Mouse (Mus musculus) megakaryocyte, embryonic 14.5 days (primary cell): ENCODE measurements around the gene Pou4f1. TPM values are rescaled to one million over a fixed set of nuclear protein-coding genes. Genes with fewer than 3 reads are reported as not detected.

Experiments used
- H3K27me3 ChIP-seq: replicated peaks from 2 replicates; pipeline ENCODE3; 2012; ENCODE audit warnings: inconsistent platforms
- H3K36me3 ChIP-seq: replicated peaks from 2 replicates; pipeline ENCODE3; 2012; ENCODE audit warnings: low read length, inconsistent platforms, mixed read lengths
- H3K4me1 ChIP-seq: 2 replicates; pipeline ENCODE4 v1.6.1; 2012; ENCODE audit warnings: inconsistent platforms
- H3K4me3 ChIP-seq: replicated peaks from 2 replicates; pipeline ENCODE3; 2012; ENCODE audit warnings: moderate library complexity, mild to moderate bottlenecking, inconsistent platforms
- H3K9me3 ChIP-seq: 2 replicates; pipeline ENCODE4 v1.6.1; 2012; ENCODE audit warnings: inconsistent platforms
- FLI1 ChIP-seq: IDR thresholded peaks from 2 replicates; pipeline ENCODE4 v1.6.1; 2012; ENCODE audit warnings: low read length, inconsistent platforms, mixed read lengths
- GATA1 ChIP-seq: IDR thresholded peaks from 3 replicates; pipeline ENCODE4 v1.6.1; 2012; ENCODE audit warnings: mixed read lengths, low read length, inconsistent platforms, borderline replicate concordance
- polyA plus RNA-seq: library from polyadenylated mRNA; stranded (reverse); fragments of >175 nt; gene quantifications from 2 replicates; pipeline ENCODE4 v1.2.3, GENCODE M21; 2012; ENCODE audit warnings: low replicate concordance; ENCODE audit not compliant: insufficient read depth

Gene Pou4f1
- polyA plus RNA-seq, 1 experiment: 0.15 TPM

DNA sequence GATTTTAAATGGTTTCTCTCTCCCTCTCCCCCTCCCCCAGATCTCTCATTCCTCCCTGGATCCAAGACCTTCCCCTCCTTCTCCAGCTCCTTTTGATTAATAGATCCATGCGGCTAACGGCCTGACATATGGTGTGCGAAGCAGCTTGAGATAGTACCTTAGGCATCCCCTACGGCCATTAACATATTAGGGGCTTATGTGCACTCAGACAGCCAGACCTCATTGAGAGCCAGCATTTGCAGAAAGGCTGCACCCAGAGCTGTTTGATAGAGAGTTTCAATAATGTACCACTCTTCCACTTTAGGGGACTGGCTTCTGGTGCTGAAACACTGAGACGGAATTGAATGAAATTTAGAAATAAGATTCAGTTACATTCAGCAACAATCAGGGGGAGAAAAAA lies 10.8 kb downstream of the Pou4f1 start:
- TF ChIP-seq GATA1 (no peak), FLI1 (no peak)
- Histone ChIP-seq H3K4me1 (peaks cover 17% of the 10 kb centered on the region), H3K9me3 (no peaks in the 10 kb centered on the region), H3K27me3 (peaks cover 54% of the 10 kb centered on the region), H3K36me3 (no peaks in the 10 kb centered on the region), H3K4me3 (no peak overlapping the region)

DNA sequence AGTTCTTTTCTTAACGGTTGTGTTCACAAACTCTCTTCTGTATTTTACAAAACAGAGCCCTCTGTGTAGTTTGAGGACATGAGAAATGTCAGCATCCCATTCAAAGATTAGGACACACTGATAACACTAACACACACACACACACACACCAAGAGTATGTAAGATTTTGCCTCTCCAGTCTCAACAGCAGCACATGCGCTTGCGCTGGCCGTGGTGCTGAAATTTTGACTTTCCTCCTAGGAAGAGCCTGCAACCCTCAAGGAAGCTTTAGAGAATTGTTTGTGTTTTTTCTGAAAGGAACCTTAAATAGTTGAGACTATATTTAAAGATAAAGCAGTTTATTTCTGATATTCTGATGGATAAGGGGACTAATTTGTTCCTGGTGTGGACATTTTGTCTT lies 14.0 kb downstream of the Pou4f1 start:
- no peak for TF ChIP-seq GATA1
- TF ChIP-seq FLI1: no peak
- H3K36me3 ChIP-seq: no peaks in the 10 kb centered on the region
- H3K27me3 ChIP-seq: peaks cover 26% of the 10 kb centered on the region
- no peaks in the 10 kb centered on the region for H3K9me3 ChIP-seq
- H3K4me3 ChIP-seq: no peak overlapping the region
- H3K4me1 ChIP-seq: no peaks in the 10 kb centered on the region

DNA sequence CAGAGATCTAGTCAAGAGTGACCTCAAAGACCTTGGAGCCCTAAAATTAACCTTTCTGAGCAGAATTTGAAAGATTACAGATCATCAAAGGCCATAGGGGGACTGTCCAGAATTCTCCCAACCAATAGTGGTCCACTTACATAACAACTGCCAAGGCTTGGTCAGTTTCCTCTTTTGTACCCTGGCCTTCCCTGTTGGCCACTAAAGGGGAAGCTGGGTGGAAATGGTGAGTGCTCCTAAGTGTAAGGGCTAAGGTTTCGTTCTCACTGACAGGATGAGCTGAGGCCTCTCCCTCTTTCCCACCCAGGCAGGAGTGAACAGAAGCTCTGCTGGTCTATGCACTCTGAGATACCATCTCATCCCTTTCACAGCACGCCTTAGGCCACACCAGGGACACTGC lies 33.5 kb downstream of the Pou4f1 start:
- Histone ChIP-seq H3K4me3 (no peak overlapping the region), H3K4me1 (no peaks in the 10 kb centered on the region), H3K9me3 (peaks cover 6% of the 10 kb centered on the region), H3K36me3 (no peaks in the 10 kb centered on the region), H3K27me3 (no peaks in the 10 kb centered on the region)
- TF ChIP-seq FLI1 (no peak), GATA1 (no peak)

DNA sequence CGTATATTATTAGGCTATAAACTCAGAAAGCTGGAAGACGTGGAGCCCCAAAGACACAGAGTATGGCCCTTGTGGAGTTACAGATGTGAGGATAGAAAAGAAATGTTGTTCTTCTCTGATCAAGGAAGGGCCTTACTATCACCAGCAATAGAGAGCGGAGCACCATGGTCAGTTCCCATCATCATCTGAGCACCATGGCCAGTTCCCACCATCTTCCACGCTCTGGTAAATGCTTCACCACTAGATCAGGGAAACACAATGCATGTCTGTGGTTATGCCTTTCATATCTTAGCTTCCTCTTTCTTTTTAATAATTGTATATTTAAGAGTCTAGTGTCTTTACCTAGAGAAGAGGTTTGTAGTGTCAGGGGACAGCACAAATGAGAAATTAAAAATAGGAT lies 37.0 kb downstream of the Pou4f1 start:
- H3K9me3 ChIP-seq: peaks cover 6% of the 10 kb centered on the region
- no peaks in the 10 kb centered on the region for H3K27me3 ChIP-seq
- H3K36me3 ChIP-seq: no peaks in the 10 kb centered on the region
- H3K4me3 ChIP-seq: no peak overlapping the region
- H3K4me1 ChIP-seq: no peaks in the 10 kb centered on the region
- no peak for TF ChIP-seq FLI1
- no peak for TF ChIP-seq GATA1

DNA sequence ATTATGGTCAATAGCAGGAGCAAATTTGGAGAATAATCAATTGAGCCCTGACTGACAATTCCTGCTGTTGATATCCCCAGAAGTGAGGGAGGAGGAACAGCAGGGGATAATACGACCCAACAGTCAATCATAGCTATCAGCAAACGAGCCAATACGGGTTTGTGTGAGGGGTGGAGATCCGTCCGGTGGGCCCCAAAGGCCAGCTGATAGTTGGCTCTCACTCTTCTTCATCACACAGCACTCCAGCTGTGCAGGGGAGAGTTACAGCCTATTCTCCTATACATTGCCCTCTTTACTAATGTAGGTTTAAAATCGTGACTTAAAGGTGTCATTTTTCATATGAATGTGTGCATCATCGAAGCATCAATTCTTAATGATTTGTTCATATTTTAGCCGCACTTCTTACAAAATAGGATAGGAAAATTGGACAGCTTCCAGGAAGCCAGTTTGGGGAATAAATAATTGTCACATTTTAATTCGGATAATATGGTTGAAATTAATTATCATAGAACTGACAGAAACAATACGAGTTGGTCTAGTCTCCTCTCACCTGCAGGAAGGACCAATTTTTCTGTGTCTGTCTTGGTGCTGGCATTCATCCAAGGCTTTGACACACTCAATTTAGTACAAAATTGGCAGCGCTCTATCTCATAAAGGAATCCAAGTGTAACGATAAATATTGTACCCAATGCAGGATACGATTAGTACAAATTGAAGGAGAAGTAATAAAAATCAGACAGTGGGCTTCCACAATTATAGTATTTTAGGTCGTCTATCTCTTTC lies 43.9 kb downstream of the Pou4f1 start:
- no peak for TF ChIP-seq GATA1
- Histone ChIP-seq H3K36me3 (no peaks in the 10 kb centered on the region), H3K27me3 (no peaks in the 10 kb centered on the region), H3K9me3 (no peaks in the 10 kb centered on the region), H3K4me1 (no peaks in the 10 kb centered on the region), H3K4me3 (no peak overlapping the region)

Other genes with a start within 250 kb of the Pou4f1 start
- 0.13 TPM in 1 of 2 replicates, not detected in the other for gene Rnf219, start 54.6 kb upstream of the Pou4f1 start, polyA plus RNA-seq